Mouse (Mus musculus) megakaryocyte, embryonic 14.5 days (primary cell): ENCODE data around the gene Dctn5.

Experiments used
- FLI1 ChIP-seq: IDR thresholded peaks from 2 replicates; pipeline ENCODE4 v1.6.1; 2012; ENCODE audit warnings: low read length, inconsistent platforms, mixed read lengths
- GATA1 ChIP-seq: IDR thresholded peaks from 3 replicates; pipeline ENCODE4 v1.6.1; 2012; ENCODE audit warnings: mixed read lengths, low read length, inconsistent platforms, borderline replicate concordance

DNA sequence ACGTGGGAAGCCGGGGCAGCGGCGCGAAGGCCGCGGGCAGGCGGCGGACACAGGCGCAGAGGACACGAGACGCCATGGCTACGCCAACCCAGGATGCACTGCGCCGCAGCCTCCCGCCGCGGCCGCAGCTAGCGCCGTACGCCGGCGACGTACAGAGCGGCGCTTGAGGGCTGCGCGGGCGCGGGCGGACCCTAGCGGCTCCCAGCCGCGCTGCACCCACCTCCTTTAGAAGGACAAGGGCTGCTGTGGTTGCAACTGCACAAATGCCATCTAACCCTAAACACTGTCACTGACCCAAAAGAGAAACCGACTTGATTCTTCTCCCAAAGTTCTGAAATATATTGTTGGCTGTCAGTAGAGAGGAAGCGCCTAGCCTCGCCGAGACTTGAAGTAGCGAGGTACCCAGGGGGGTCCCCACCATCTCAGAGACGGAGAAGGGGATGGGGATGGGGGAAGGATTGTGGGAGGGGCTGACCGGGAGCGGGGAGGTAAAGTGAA, 31.0 kb upstream of the Dctn5 start, which contains the start of gene Ndufab1:
- TF ChIP-seq GATA1: no peak
- TF ChIP-seq FLI1: no peak
